In genomic region chr11:90249025-90249650, GRCm38 (mm10) we compare ENCODE assay signal across 8 mouse cellular contexts. TPM values are rescaled to one million over a fixed set of nuclear protein-coding genes. Genes with fewer than 3 reads are reported as not detected.
DNase-seq lines count a peak whose midpoint lies in the region; ATAC-seq lines count a peak whose summit lies in the region.

TSS of gene Mmd (plus strand) at chr11:90249456.

- intact Hi-C loops in gastrocnemius, postnatal 14 days (cut with DNase I; ENCODE audit: low total_unique reads) = no loop called here
- intact Hi-C loops in left cerebral cortex, postnatal 10 days (cut with DNase I) = loop anchor here (5.0 kb wide), 1 partner anchor 52 kb away; no protein-coding TSS in a partner anchor

- peak; percentile 91 for ATAC-seq in inflammation-experienced regulatory T-cells, adult 6 months
- ATAC-seq in megakaryocyte-erythroid progenitor cell, adult 5-6 weeks (replicated peaks; ENCODE audit: low FRiP score, low TSS enrichment, poor library complexity, severe bottlenecking) = peak; percentile 97

- DNase-seq in adrenal gland, adult (ENCODE audit: inconsistent age in 2 of 2, low spot score in 1 of 2) = peak; percentile 99
- peak; percentile 99 for DNase-seq in embryo, embryonic 10.5 days (ENCODE audit: low spot score)
- DNase-seq in gastrocnemius, postnatal 14 days = peak; percentile 97
- DNase-seq in left cerebral cortex, postnatal 10 days (ENCODE audit: extremely low spot score in 1 of 2, low spot score in 2 of 2) = peak; percentile 96 to 98
- peak; percentile 99 for DNase-seq in right cerebral cortex, postnatal 25 days
- peak; percentile 97 for DNase-seq in urinary bladder, postnatal 4 days (ENCODE audit: low spot score in 2 of 2)

RNA-seq across cellular contexts. Expression of gene Mmd, which starts in this region (rescaled TPM):
- 10 to 100 TPM in 1 of 2 experiments, 1 to 10 TPM in 1; 7.8 to 10.7 TPM for total RNA-seq in gastrocnemius, postnatal 14 days (2021)
- polyA plus RNA-seq in inflammation-experienced regulatory T-cells, adult 6 months (2017; shearing (Covaris generic)) = 10 to 100 TPM; 29.9 to 31.2 (median 30.7) TPM
- total RNA-seq in left cerebral cortex, postnatal 10 days (2021) = 100 to 1,000 TPM; 222 to 235 TPM
- 12.5 and 21.9 TPM in 2 replicates for total RNA-seq in megakaryocyte-erythroid progenitor cell, adult 5-6 weeks (2014; fragmentation: Nextera tagmentation)
- total RNA-seq in megakaryocyte-erythroid progenitor cell, adult 5-6 weeks (2017) = 14.6 and 19.7 TPM in 2 replicates

Comparison
In these comparisons a context has a peak if more than half of its experiments do, and no peak if none do; other contexts are left out.
1. Peak in every context shown above with its lines: DNase-seq and ATAC-seq.
2. RNA of gene Mmd (total RNA-seq): 222 to 235 TPM in left cerebral cortex, postnatal 10 days; 12.5 to 21.9 TPM in megakaryocyte-erythroid progenitor cell, adult 5-6 weeks and 7.8 to 10.7 TPM in gastrocnemius, postnatal 14 days; every median in the first group is over 4 times any median in the second.